Mouse (Mus musculus) kidney, embryonic 14.5 days (tissue): ENCODE results near the gene 4933414I15Rik. TPM values are rescaled to one million over a fixed set of nuclear protein-coding genes. Genes with fewer than 3 reads are reported as not detected.

Experiments used
- ATAC-seq: fragments of 200-750 bp; cut with Nextera tagmentation; 2 replicates; pipeline ENCODE4 v1.8.0; 2017; ENCODE audit warnings: moderate number of reproducible peaks, mild to moderate bottlenecking, moderate TSS enrichment, moderate library complexity; ENCODE audit not compliant: low FRiP score, low TSS enrichment
- H3K27ac ChIP-seq: fragments of 300-500 bp; sonication (generic); 2 replicates; pipeline ENCODE4 v1.5.1; 2014; ENCODE audit warnings: low read depth, mild to moderate bottlenecking, low read length, moderate library complexity, mixed read lengths
- H3K27me3 ChIP-seq: fragments of 300-500 bp; sonication (generic); 2 replicates; pipeline ENCODE4 v1.6.1; 2014; ENCODE audit warnings: mild to moderate bottlenecking, low read length; ENCODE audit not compliant: control insufficient read depth, insufficient read depth
- H3K36me3 ChIP-seq: fragments of 300-500 bp; sonication (generic); 2 replicates; pipeline ENCODE4 v1.6.1; 2014; ENCODE audit warnings: low read length, mixed read lengths; ENCODE audit not compliant: control insufficient read depth, insufficient read depth
- H3K4me1 ChIP-seq: fragments of 300-500 bp; sonication (generic); 2 replicates; pipeline ENCODE4 v1.6.1; 2014; ENCODE audit warnings: low read length, mixed read lengths; ENCODE audit not compliant: control insufficient read depth, insufficient read depth
- H3K4me2 ChIP-seq: fragments of 300-500 bp; sonication (generic); replicated peaks from 2 replicates; pipeline ENCODE4 v1.6.1; 2014; ENCODE audit warnings: low read depth, mild to moderate bottlenecking, low read length
- H3K4me3 ChIP-seq: fragments of 300-500 bp; sonication (generic); 2 replicates; pipeline ENCODE4 v1.5.1; 2014; ENCODE audit warnings: mild to moderate bottlenecking, low read length
- H3K9ac ChIP-seq: fragments of 300-500 bp; sonication (generic); 2 replicates; pipeline ENCODE4 v1.6.1; 2014; ENCODE audit warnings: low read depth, mild to moderate bottlenecking, low read length, moderate library complexity
- H3K9me3 ChIP-seq: fragments of 300-500 bp; sonication (generic); 2 replicates; pipeline ENCODE4 v1.6.1; 2016; ENCODE audit warnings: low read length; ENCODE audit not compliant: control insufficient read depth
- WGBS: fragments of 180-500 bp; shearing (Covaris S2); extraction: QIAGEN DNeasy Blood & Tissue Kit; methylation state at CpG from one replicate; pipeline ENCODE4 v1.1.7; 2014; 5-methylcytosine and 5-hydroxymethylcytosine counted together
- polyA plus RNA-seq: library from polyadenylated mRNA; unstranded; fragments of >200 nt; fragmentation: Nextera tagmentation; extraction: Ambion mirVana; gene quantifications from 2 replicates; pipeline ENCODE4 v1.2.1, GENCODE M21; 2014

Gene 4933414I15Rik
- polyA plus RNA-seq, 1 experiment from 2014 or later = not detected

DNA sequence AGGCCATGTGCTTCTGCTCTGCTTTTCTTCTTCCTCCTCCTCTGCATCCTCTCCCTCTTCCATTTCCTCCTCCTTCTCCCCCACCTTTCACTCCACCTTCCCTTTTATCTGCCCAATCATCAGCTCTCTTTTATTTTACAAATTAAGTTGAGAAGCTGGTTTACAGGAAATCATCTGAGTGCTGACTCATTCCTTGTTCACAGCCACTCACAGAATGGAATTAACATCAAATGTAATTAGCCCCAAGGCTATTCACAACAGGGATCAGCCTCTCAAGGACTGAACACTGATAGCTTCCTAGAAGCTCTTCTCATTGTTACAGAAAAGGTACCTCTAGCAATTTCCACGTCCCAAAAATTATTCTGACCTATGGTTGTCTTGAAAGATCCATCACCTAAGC is 46.2 kb downstream of the 4933414I15Rik start:
- Histone ChIP-seq H3K4me1 (no peaks in the 10 kb centered on the region), H3K9me3 (peaks cover 48% of the 10 kb centered on the region), H3K27me3 (no peaks in the 10 kb centered on the region), H3K36me3 (peaks cover 29% of the 10 kb centered on the region), H3K27ac (no peak overlapping the region), H3K9ac (no peak overlapping the region), H3K4me3 (no peak overlapping the region), H3K4me2 (no peak overlapping the region)
- 84% methylated on average over 1 of the region's 1 CpGs for WGBS
- ATAC-seq = no peak

DNA sequence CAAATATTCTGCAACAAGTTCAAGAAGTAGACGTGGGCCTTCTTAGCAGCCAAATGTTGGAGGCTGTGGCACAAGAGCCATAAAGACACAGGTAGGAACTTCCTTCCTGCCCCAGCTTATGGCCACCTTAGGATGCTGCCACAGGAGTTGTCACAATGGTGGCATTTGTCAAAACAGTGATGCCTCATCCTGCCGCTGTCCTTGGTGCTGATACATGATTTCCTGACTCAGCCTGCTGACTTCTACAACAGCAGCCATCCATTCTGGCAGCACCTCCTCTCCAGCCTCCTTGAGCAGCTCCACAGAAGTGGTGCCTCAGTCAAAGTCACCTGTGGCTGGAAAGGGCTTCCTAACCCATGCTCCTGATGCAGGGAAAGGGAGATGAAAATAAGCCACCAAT is 51.1 kb downstream of the 4933414I15Rik start:
- Histone ChIP-seq H3K4me2 (no peak overlapping the region), H3K4me1 (no peaks in the 10 kb centered on the region), H3K27ac (no peak overlapping the region), H3K4me3 (no peak overlapping the region), H3K27me3 (no peaks in the 10 kb centered on the region), H3K9me3 (peaks cover 9% of the 10 kb centered on the region; the same call in 1 of the 2 replicates), H3K9ac (no peak overlapping the region), H3K36me3 (no peaks in the 10 kb centered on the region)
- no peak for ATAC-seq
- 55% methylated on average over 2 of the region's 2 CpGs for WGBS

Other genes with a start within 250 kb of the 4933414I15Rik start
- 18.8 and 35.7 TPM in 2 replicates for gene Zfp354c, start 116.0 kb downstream of the 4933414I15Rik start, polyA plus RNA-seq
- 0.31 and 0.76 TPM in 2 replicates for gene Zfp879, start 102.2 kb downstream of the 4933414I15Rik start, polyA plus RNA-seq
- not detected in 2 replicates for gene Grm6, start 93.1 kb downstream of the 4933414I15Rik start, polyA plus RNA-seq
- gene Zfp454, start 56.1 kb downstream of the 4933414I15Rik start, polyA plus RNA-seq = 8.3 and 9.5 TPM in 2 replicates
- gene Zfp2, start 27.6 kb downstream of the 4933414I15Rik start, polyA plus RNA-seq = 11.1 and 17.4 TPM in 2 replicates
- 1.2 and 1.7 TPM in 2 replicates for gene Zfp354b, start 12.1 kb downstream of the 4933414I15Rik start, polyA plus RNA-seq
- not detected in 2 replicates for gene Prop1, start 10.0 kb upstream of the 4933414I15Rik start, polyA plus RNA-seq
- not detected in 2 replicates for gene Olfr1378, start 22.8 kb upstream of the 4933414I15Rik start, polyA plus RNA-seq
- not detected in 2 replicates for gene Olfr1377, start 38.2 kb upstream of the 4933414I15Rik start, polyA plus RNA-seq
- not detected in 2 replicates for gene Olfr51, start 59.8 kb upstream of the 4933414I15Rik start, polyA plus RNA-seq
- not detected in 2 replicates for gene Olfr54, start 70.5 kb upstream of the 4933414I15Rik start, polyA plus RNA-seq
- gene Olfr1375, start 104.3 kb upstream of the 4933414I15Rik start, polyA plus RNA-seq = not detected in 2 replicates
- gene Zfp354a, start 115.5 kb upstream of the 4933414I15Rik start, polyA plus RNA-seq = 7.5 and 11.7 TPM in 2 replicates